Mouse (Mus musculus) embryo, embryonic 11.5 days (tissue): ENCODE results near the gene Tle6.

Source experiments
- DNase-seq: peaks from one replicate; pipeline ENCODE4 v3.0.0-alpha.2; 2012; ENCODE audit warnings: low read depth, low spot score

Tle6 gene

GRCm38 (mm10) chr10:81563481-81563880 is 37.4 kb downstream of the Tle6 start:
- no peak for DNase-seq

GRCm38 (mm10) chr10:81562411-81562810 is 38.5 kb downstream of the Tle6 start:
- no peak for DNase-seq

GRCm38 (mm10) chr10:81560719-81561459 is 40.0 kb downstream of the Tle6 start:
- no peak for DNase-seq

GRCm38 (mm10) chr10:81559627-81560539 is 41.0 kb downstream of the Tle6 start:
- no peak for DNase-seq

DNA sequence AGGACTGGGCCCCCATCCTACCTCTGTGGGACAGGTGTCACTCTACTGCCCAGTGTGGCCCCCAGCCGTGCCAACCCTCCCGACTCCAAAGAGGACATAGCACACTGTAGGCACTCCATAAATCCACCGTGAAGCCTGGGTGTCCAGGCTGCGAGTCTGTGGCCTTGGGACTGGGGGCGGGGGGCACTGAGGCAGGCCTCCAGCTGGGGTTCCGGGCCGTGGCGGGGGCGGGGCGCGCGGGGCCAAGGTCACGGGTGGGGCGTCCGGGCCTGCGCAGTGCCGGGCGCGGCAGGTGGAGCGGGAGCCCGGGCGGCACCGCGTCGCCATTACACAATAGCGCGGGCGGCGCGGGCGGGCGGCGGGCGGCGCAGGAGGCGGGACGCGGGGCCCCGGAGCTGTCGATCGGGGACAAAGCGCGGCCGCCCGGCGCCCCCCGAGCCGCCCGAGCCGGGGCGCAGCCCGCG is 41.7 kb downstream of the Tle6 start, which contains the start of gene Aes:
Gene Aes (plus strand): TSS at position 326 of the 464 bp plus-strand sequence.
- DNase-seq = no peak

GRCm38 (mm10) chr10:81557491-81557890 is 43.4 kb downstream of the Tle6 start:
- DNase-seq = no peak

GRCm38 (mm10) chr10:81556282-81556681 is 44.6 kb downstream of the Tle6 start:
- no peak for DNase-seq

- no peak for DNase-seq
These were observed 46.8 kb downstream of the Tle6 start for GRCm38 (mm10) chr10:81553807-81554755.

DNA sequence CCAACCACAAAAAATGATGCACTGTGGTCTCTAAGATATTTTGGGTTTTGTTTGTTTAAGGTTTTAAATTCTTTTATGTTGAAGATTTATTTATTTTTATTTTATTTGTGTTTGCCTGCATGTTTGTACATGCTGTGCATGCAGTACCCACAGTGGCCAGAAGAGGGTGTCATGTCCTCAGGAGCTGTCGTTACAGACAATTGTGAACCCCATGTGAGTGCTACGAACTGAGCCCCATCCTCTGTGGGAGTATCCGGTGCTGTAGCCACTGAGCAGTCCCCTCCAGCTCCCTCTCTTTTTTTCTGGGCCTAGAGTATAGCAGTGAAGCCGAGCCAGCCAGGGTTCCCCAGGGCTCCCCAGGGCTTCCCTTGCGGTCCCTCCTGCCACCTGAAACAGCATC is 47.6 kb downstream of the Tle6 start:
- no peak for DNase-seq

GRCm38 (mm10) chr10:81551597-81552102 is 49.2 kb downstream of the Tle6 start:
- DNase-seq = no peak

DNA sequence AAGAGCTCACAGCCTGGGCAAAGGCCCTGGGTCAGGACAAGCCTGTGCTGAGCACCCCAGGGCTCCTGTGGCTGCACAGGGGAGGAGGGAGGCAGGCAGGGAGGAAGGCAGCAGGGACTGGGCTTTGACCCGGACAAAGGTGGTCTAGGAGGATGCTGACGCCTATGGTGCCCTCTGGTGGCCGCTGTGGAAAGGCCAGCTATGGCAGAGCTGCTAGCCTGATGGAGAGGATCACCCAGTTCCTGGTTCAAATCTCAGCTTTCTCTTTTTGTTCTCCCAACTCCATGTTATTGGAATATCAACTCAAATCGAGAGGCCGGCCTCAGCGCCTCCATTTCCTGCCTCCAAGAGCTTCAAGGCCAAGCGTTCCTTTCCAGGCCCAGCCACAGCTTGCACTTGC is 50.6 kb downstream of the Tle6 start:
- no peak for DNase-seq

- DNase-seq = no peak
These were observed 51.9 kb downstream of the Tle6 start for GRCm38 (mm10) chr10:81548944-81549343.

- no peak for DNase-seq
These were observed 53.9 kb downstream of the Tle6 start for GRCm38 (mm10) chr10:81546788-81547571.

- DNase-seq = no peak
These were observed 54.5 kb downstream of the Tle6 start for GRCm38 (mm10) chr10:81546332-81546731.

DNA sequence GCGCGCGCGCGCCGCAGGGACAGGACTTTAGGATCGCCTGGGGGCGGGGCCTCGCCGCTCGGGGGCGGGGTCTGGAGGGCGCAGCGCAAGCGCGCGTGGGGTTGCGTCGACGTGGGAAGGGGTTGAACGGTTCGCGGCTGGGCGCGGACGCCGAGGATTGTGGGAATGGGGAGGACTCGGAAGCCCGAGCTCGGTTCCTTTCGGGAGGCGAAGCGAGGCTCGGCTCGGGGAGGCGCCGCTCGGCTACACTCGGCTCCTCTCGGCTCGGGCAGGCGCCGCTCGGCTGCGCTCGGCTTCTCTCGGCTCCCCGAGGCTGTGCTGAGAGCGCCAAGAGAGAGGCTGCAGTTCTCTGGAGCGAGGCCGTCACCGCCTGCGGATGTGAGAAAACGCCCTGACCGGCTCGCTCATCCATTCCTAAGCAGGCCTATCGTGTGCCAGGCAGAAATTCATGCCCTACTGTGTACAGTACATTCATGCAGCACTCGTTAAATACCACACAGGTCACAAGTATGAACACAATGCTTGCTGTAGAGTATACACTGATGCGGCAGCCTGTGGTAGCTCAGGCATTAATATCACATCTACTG is 55.6 kb downstream of the Tle6 start, which contains the start of gene Gna11:
Gene Gna11 (minus strand): TSS at position 30 of the 587 bp plus-strand sequence.
- DNase-seq = peak; percentile 99

DNA sequence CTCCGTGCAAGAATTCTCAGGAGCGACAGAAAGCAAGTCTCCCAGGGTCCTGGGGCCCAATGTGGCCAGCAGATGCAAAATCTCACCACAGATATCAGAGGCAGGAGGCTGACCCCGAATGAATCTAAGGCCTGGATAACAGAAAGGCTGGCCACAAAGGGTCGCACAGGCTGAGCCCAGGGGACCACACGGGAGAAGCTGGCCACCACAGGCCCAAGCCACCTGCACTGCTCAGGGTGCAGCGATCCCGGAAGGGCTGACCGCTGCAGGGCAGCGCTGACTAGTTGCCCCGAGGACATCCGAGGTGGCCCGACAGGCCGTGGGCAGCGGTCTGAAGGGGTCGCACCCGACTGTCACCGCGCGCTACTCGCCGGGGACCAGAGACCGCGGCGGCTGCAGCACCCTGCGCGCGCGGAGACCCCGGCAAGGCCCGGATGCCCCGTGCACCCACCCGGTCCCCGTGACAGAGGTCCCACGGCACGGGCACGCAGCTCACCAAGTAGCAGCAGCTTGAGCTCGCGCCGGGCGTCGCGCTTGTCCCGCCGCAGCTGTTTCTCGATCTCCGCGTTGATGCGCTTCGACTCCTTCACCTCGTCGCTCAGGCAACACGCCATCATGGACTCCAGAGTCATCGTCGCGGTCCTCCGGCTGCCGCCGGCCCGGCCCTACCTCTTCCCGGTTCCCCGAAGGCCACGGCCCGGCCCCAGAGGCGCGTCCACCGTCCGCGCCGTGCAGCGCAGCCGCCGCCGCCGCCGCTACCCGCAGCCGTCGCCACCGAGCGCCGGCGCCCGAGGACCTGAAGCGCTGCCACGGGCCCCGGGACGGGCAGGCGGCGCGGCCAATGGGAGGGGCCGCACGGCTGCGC is 56.3 kb downstream of the Tle6 start:
- DNase-seq = no peak

DNA sequence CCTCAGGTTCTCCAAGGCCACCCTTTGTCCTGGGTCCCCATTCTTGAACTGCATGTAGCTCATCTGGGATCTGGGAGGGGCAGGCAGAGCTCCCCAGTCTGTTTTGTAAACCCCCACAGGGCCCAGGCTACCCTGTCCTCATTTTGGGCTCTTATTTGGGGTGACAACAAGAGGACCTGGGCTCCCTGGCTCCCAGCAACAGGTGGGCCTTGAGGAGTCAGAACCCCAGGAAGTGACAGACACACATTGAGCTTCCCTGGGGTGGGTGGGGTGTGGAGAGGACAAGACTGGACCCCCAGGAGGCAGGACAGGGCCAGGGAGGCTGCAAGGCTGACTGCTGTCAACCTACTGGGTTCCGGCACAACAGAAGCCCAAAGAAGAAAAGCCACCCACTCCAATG is 57.2 kb downstream of the Tle6 start:
- DNase-seq = no peak

- no peak for DNase-seq
These were observed 58.0 kb downstream of the Tle6 start for GRCm38 (mm10) chr10:81542727-81543460.
